Mouse (Mus musculus) neural tube, embryonic 14.5 days (tissue): ENCODE results near the gene Tnfrsf26. TPM values are rescaled to one million over a fixed set of nuclear protein-coding genes. Genes with fewer than 3 reads are reported as not detected.

ENCODE experiments used
- ATAC-seq: fragments of 200-750 bp; cut with Nextera tagmentation; 2 replicates; pipeline ENCODE4 v1.8.0; 2017; ENCODE audit warnings: low read depth, mild to moderate bottlenecking, moderate TSS enrichment, moderate library complexity
- H3K27ac ChIP-seq: fragments of 300-500 bp; sonication (generic); 2 replicates; pipeline ENCODE4 v1.5.1; 2014; ENCODE audit warnings: low read depth, mild to moderate bottlenecking, control low read depth, low read length, moderate library complexity, mixed read lengths
- H3K27me3 ChIP-seq: fragments of 300-500 bp; sonication (generic); 2 replicates; pipeline ENCODE4 v1.6.1; 2014; ENCODE audit warnings: low read length; ENCODE audit not compliant: control insufficient read depth, insufficient read depth
- H3K36me3 ChIP-seq: fragments of 300-500 bp; sonication (generic); 2 replicates; pipeline ENCODE4 v1.6.1; 2014; ENCODE audit warnings: low read length, mixed read lengths; ENCODE audit not compliant: control insufficient read depth, insufficient read depth
- H3K4me1 ChIP-seq: fragments of 300-500 bp; sonication (generic); 2 replicates; pipeline ENCODE4 v1.6.1; 2014; ENCODE audit warnings: low read length; ENCODE audit not compliant: control insufficient read depth, insufficient read depth
- H3K4me2 ChIP-seq: fragments of 300-500 bp; sonication (generic); 2 replicates; pipeline ENCODE4 v1.6.1; 2014; ENCODE audit warnings: mild to moderate bottlenecking, low read depth, low read length, control low read depth
- H3K4me3 ChIP-seq: fragments of 300-500 bp; sonication (generic); 2 replicates; pipeline ENCODE4 v1.5.1; 2014; ENCODE audit warnings: low read depth, low read length, control low read depth, mixed read lengths
- H3K9ac ChIP-seq: fragments of 300-500 bp; sonication (generic); replicated peaks from 2 replicates; pipeline ENCODE4 v1.6.1; 2014; ENCODE audit warnings: low read depth, mild to moderate bottlenecking, control low read depth, low read length, mixed read lengths
- H3K9me3 ChIP-seq: fragments of 300-500 bp; sonication (generic); 2 replicates; pipeline ENCODE4 v1.6.1; 2016; ENCODE audit warnings: low read length; ENCODE audit not compliant: control insufficient read depth
- WGBS: fragments of 180-500 bp; shearing (Covaris S2); extraction: QIAGEN DNeasy Blood & Tissue Kit; methylation state at CpG from one replicate; pipeline ENCODE4 v1.1.7; 2014; 5-methylcytosine and 5-hydroxymethylcytosine counted together
- microRNA-seq: library from miRNA; unstranded; fragments of <30 nt; microRNA quantifications from one replicate; pipeline ENCODE4, GENCODE M21; 2016
- polyA plus RNA-seq: library from polyadenylated mRNA; unstranded; fragments of >200 nt; fragmentation: Nextera tagmentation; extraction: Ambion mirVana; gene quantifications from 2 replicates; pipeline ENCODE4 v1.2.1, GENCODE M21; 2014

The Tnfrsf26 gene
- polyA plus RNA-seq, 1 experiment from 2014 or later, result not detected

DNA sequence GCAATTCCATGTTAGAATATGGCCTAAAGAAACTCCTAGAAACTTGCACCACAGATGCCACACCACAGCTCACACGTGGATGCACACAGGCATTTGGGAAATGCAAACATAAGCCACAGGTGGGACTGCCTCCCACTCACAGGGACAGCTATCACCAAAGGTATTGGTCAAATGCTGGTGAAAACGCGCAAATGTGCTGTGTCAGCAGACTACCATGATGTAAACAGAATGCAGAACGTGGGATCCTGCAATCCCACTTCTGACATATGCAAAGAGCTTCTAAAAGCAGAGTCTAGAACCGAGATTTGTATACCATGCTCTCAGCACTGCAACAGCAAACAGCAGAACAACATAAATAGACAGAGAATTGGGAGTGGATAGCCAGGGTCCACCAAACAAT lies 45.5 kb downstream of the Tnfrsf26 start:
- H3K4me1 ChIP-seq, result no peaks in the 10 kb centered on the region
- no peak overlapping the region for H3K4me2 ChIP-seq
- no peaks in the 10 kb centered on the region for H3K9me3 ChIP-seq
- peaks cover 50% of the 10 kb centered on the region for H3K36me3 ChIP-seq
- no peak overlapping the region for H3K9ac ChIP-seq
- no peak for ATAC-seq
- H3K4me3 ChIP-seq, result no peak overlapping the region
- no peaks in the 10 kb centered on the region for H3K27me3 ChIP-seq
- WGBS, result 92% methylated on average over 5 of the region's 5 CpGs
- no peak overlapping the region for H3K27ac ChIP-seq

DNA sequence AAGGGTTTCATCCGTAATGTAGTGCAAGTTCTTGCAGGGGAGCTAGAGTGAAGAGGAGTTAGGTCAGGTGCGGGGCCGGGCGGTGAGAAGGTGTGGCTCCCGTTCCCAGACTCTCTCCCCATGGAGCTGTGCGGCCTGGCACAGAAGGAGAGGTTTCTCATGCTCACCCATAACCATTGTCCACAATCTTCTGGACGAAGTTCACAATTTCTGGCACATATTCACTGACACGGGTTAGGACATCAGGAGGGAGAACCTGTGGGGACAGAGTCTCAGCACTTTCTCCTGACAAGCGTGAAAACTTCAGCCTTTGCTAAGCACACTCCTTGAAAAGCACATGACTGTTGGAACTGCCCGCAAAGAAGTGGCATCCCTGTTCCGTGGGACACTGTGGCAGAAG lies 52.8 kb downstream of the Tnfrsf26 start:
- Histone ChIP-seq H3K4me3 (no peak overlapping the region), H3K4me2 (no peak overlapping the region), H3K4me1 (no peaks in the 10 kb centered on the region), H3K9me3 (no peaks in the 10 kb centered on the region), H3K36me3 (peaks cover 60% of the 10 kb centered on the region), H3K27ac (no peak overlapping the region), H3K9ac (no peak overlapping the region), H3K27me3 (no peaks in the 10 kb centered on the region)
- 96% methylated on average over 11 of the region's 11 CpGs for WGBS
- ATAC-seq, result no peak

DNA sequence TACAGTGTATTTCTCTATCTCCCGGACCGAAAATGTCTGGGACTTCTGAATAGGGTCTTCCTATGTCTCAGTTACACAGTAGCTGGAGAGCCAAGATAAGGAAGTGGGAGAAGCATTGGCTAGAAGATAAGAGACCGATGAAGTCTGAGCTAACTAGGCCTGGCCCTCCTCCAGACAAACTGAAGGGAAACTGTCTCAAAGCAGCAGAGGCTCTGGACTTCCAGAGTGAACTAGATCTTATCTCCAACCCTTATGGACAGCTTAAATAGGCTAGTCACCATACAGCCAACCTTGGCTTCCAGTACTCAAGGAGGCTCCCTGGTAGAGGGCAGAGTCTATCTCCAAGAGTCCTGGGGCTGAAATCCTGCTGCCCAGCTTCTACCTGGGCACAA lies 62.9 kb downstream of the Tnfrsf26 start:
- ATAC-seq, result no peak
- WGBS, result 96% methylated on average over 3 of the region's 3 CpGs

GRCm38 (mm10) chr7:143565015-143565647 lies 63.4 kb downstream of the Tnfrsf26 start:
- no peaks in the 10 kb centered on the region for H3K27me3 ChIP-seq
- H3K9me3 ChIP-seq, result no peaks in the 10 kb centered on the region
- H3K27ac ChIP-seq, result no peak overlapping the region
- ATAC-seq, result no peak
- no peak overlapping the region for H3K4me3 ChIP-seq
- H3K4me2 ChIP-seq, result no peak overlapping the region
- H3K36me3 ChIP-seq, result peaks cover 58% of the 10 kb centered on the region
- H3K4me1 ChIP-seq, result no peaks in the 10 kb centered on the region
- 97% methylated on average over 6 of the region's 6 CpGs for WGBS
- H3K9ac ChIP-seq, result no peak overlapping the region

More for the DNA sequence above, 62.9 kb downstream of the Tnfrsf26 start:
- Histone ChIP-seq H3K9me3 (no peaks in the 10 kb centered on the region), H3K9ac (no peak overlapping the region), H3K4me3 (no peak overlapping the region), H3K36me3 (peaks cover 58% of the 10 kb centered on the region), H3K4me2 (no peak overlapping the region), H3K27me3 (no peaks in the 10 kb centered on the region), H3K4me1 (no peaks in the 10 kb centered on the region), H3K27ac (no peak overlapping the region)

GRCm38 (mm10) chr7:143563787-143564186 lies 64.7 kb downstream of the Tnfrsf26 start:
- Histone ChIP-seq H3K27ac (no peak overlapping the region), H3K4me3 (no peak overlapping the region), H3K27me3 (no peaks in the 10 kb centered on the region), H3K36me3 (peaks cover 62% of the 10 kb centered on the region), H3K9me3 (no peaks in the 10 kb centered on the region), H3K9ac (no peak overlapping the region), H3K4me1 (no peaks in the 10 kb centered on the region), H3K4me2 (no peak overlapping the region)
- ATAC-seq, result no peak
- 95% methylated on average over 5 of the region's 5 CpGs for WGBS

Small RNA genes within 50 kb of the gene (microRNA-seq; reads per million reads assigned to microRNA genes)
- 1.1 reads per million for gene Mir7064

Other genes starting within 250 kb of the Tnfrsf26 start
- 252 and 338 TPM in 2 replicates for gene Cdkn1c, start 167.7 kb downstream of the Tnfrsf26 start, polyA plus RNA-seq
- 0.31 and 0.63 TPM in 2 replicates for gene Slc22a18, start 155.0 kb downstream of the Tnfrsf26 start, polyA plus RNA-seq
- gene Phlda2, start 125.6 kb downstream of the Tnfrsf26 start, polyA plus RNA-seq, result not detected in 2 replicates
- 154 and 165 TPM in 2 replicates for gene Nap1l4, start 79.6 kb downstream of the Tnfrsf26 start, polyA plus RNA-seq
- 65.0 and 67.2 TPM in 2 replicates for gene Cars, start 28.6 kb downstream of the Tnfrsf26 start, polyA plus RNA-seq
- 3.2 and 5.7 TPM in 2 replicates for gene Tnfrsf22, start 20.9 kb upstream of the Tnfrsf26 start, polyA plus RNA-seq
- 0.98 and 1.3 TPM in 2 replicates for gene Tnfrsf23, start 57.1 kb upstream of the Tnfrsf26 start, polyA plus RNA-seq
- gene Osbpl5, start 128.3 kb upstream of the Tnfrsf26 start, polyA plus RNA-seq, result 33.3 and 35.5 TPM in 2 replicates
- gene Mrgprg, start 138.3 kb upstream of the Tnfrsf26 start, polyA plus RNA-seq, result not detected in 2 replicates
- 7.4 and 8.4 TPM in 2 replicates for gene Mrgpre, start 155.8 kb upstream of the Tnfrsf26 start, polyA plus RNA-seq
- gene Nadsyn1, start 194.1 kb upstream of the Tnfrsf26 start, polyA plus RNA-seq, result 5.3 and 6.7 TPM in 2 replicates
- gene Dhcr7, start 194.4 kb upstream of the Tnfrsf26 start, polyA plus RNA-seq, result 57.4 and 60.4 TPM in 2 replicates
- not detected in 2 replicates for gene Gm498, start 238.1 kb upstream of the Tnfrsf26 start, polyA plus RNA-seq